Mouse (Mus musculus) C2C12 (cell line): ENCODE measurements around the gene Tmem236. TPM values are rescaled to one million over a fixed set of nuclear protein-coding genes. Genes with fewer than 3 reads are reported as not detected.

Experiments
- H3K27me3 ChIP-seq: one replicate; pipeline ENCODE4 v1.6.1; 2011; ENCODE audit not compliant: control insufficient read depth, insufficient read depth, insufficient read length
- H3K36me3 ChIP-seq: one replicate; pipeline ENCODE4 v1.6.1; 2011; ENCODE audit not compliant: control insufficient read depth, insufficient read depth
- H3K4me3 ChIP-seq: one replicate; pipeline ENCODE4 v1.5.1; 2011; ENCODE audit warnings: mild to moderate bottlenecking, control low read depth; ENCODE audit not compliant: poor library complexity, insufficient read depth, severe bottlenecking
- H3K79me2 ChIP-seq: one replicate; pipeline ENCODE4 v1.6.1; 2011; ENCODE audit not compliant: control insufficient read depth, insufficient read depth
- H3K79me3 ChIP-seq: one replicate; pipeline ENCODE4 v1.6.1; 2011; ENCODE audit warnings: low read depth, control low read depth
- H3ac ChIP-seq: one replicate; pipeline ENCODE3; 2011; ENCODE audit warnings: low read depth; ENCODE audit not compliant: control insufficient read depth, insufficient read length
- CEBPB ChIP-seq: IDR thresholded peaks from one replicate; pipeline ENCODE4 v1.6.1; 2011; ENCODE audit warnings: low read depth, mild to moderate bottlenecking, control low read depth, moderate library complexity
- CTCF ChIP-seq: IDR thresholded peaks from one replicate; pipeline ENCODE4 v1.5.1; 2011; ENCODE audit not compliant: control insufficient read depth, insufficient read depth, insufficient read length
- FOSL1 ChIP-seq: IDR thresholded peaks from one replicate; pipeline ENCODE4 v1.8.0; 2011; ENCODE audit warnings: mild to moderate bottlenecking, low read length; ENCODE audit not compliant: poor library complexity, insufficient read depth, severe bottlenecking
- MAX ChIP-seq: IDR thresholded peaks from one replicate; pipeline ENCODE4 v1.6.1; 2011; ENCODE audit warnings: mild to moderate bottlenecking, control low read depth
- MYOD1 ChIP-seq: IDR thresholded peaks from one replicate; pipeline ENCODE4 v1.6.1; 2011; ENCODE audit warnings: low read depth; ENCODE audit not compliant: control insufficient read depth, insufficient read length
- MYOG ChIP-seq: IDR thresholded peaks from one replicate; pipeline ENCODE4 v1.6.1; 2011; ENCODE audit not compliant: control insufficient read depth, insufficient read length; ENCODE audit errors: extremely low read depth
- USF1 ChIP-seq: IDR thresholded peaks from one replicate; pipeline ENCODE4 v1.6.1; 2011; ENCODE audit warnings: low read depth, mild to moderate bottlenecking, control low read depth, moderate library complexity
- long read RNA-seq, 2 experiments: library from polyadenylated mRNA; unstranded; transcript quantifications; one replicate each; pipeline ENCODE4 v2.0.0; 2019 to 2020
- polyA plus RNA-seq: library from polyadenylated mRNA; unstranded; fragments of >200 nt; fragmentation: generic; extraction: Trizol; gene quantifications from one replicate; pipeline ENCODE4 v1.2.1, GENCODE M21; 2012; ENCODE audit warnings: missing spikeins

The Tmem236 gene
- polyA plus RNA-seq, result 0.01 TPM
- long read RNA-seq, experiment 1, result 0 reads
- long read RNA-seq, experiment 2, result 0 reads

DNA sequence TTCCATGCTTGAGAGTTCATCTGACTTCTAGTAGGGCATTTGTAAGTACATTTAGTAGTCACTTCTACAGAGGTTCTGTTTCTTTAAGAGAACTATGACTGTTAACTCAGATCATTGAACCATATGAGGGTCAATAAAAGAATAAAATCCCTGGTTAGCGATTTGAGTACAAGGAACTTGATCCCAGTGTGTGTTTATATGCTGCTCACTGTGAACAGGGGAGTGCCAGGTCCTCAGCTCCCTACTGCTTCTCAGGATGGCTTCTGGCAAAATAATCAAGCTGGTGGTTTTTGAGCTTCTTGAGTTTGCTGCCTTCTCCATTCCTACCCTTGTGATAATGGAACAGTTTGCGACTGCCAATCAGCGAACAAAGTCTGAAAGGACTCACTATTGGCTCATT lies at the start of gene Tmem236:
Gene Tmem236 (plus strand): TSS at position 190 of the 400 bp plus-strand sequence.
- no peak for TF ChIP-seq MAX
- no peak for TF ChIP-seq MYOG
- no peak for TF ChIP-seq USF1
- no peak for TF ChIP-seq MYOD1
- TF ChIP-seq CEBPB, result no peak
- no peak for TF ChIP-seq CTCF
- no peak for TF ChIP-seq FOSL1
- Histone ChIP-seq H3ac (no peak within 1 kb of the TSS), H3K79me2 (no peaks in the 10 kb centered on the region), H3K79me3 (no peaks in the 10 kb centered on the region), H3K4me3 (no peak within 1 kb of the TSS), H3K36me3 (no peaks in the 10 kb centered on the region), H3K27me3 (no peaks in the 10 kb centered on the region)

DNA sequence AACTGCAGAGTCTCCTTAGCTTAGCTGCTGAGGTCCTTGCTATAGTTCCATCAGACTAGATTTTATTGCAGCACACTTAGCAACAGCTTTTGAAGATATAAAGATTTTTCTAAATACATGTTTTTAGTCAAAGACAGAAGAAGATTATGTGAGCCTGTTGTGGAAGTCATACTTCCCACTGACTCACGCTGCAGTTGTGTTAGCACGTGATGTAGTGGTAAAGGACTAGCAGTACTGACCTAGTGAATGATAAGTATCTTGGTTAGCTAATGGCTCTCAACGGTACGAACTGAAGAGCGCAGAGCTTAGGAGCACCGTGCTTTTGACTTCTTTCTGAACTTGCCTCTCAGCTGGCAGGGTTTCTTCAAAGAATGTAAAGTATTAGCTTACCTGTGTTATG lies 47.9 kb upstream of the Tmem236 start:
- H3K79me2 ChIP-seq, result no peaks in the 10 kb centered on the region
- TF ChIP-seq CEBPB (no peak), MYOD1 (no peak), FOSL1 (no peak), MAX (no peak), MYOG (no peak), CTCF (no peak), USF1 (no peak)
- H3K4me3 ChIP-seq, result no peak overlapping the region
- H3K79me3 ChIP-seq, result no peaks in the 10 kb centered on the region
- H3K27me3 ChIP-seq, result no peaks in the 10 kb centered on the region
- no peak overlapping the region for H3ac ChIP-seq
- peaks cover 43% of the 10 kb centered on the region for H3K36me3 ChIP-seq

DNA sequence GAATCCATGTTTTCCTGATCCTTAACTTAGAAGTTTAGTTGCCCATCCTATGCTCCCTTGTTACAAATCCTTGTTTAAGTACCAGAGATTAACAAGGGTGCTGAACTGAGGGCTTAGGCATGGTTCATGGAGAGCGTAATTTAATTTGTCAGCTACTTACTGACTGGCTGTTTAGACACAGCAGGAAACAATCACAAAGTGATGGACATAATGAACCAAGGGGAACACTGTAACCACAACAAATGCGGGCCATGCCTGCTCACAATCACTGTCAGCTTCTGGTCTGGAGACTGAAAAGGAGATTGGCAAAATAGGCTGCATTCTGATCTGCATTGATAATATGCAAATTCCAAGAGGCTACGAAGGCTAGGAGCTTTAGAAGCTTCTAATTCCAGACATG lies 46.7 kb upstream of the Tmem236 start:
- TF ChIP-seq USF1 (no peak), CTCF (no peak), MYOD1 (no peak), FOSL1 (no peak), MYOG (no peak), CEBPB (no peak), MAX (no peak)
- Histone ChIP-seq H3ac (no peak overlapping the region), H3K79me3 (no peaks in the 10 kb centered on the region), H3K4me3 (no peak overlapping the region), H3K27me3 (no peaks in the 10 kb centered on the region), H3K79me2 (no peaks in the 10 kb centered on the region), H3K36me3 (peaks cover 54% of the 10 kb centered on the region)

DNA sequence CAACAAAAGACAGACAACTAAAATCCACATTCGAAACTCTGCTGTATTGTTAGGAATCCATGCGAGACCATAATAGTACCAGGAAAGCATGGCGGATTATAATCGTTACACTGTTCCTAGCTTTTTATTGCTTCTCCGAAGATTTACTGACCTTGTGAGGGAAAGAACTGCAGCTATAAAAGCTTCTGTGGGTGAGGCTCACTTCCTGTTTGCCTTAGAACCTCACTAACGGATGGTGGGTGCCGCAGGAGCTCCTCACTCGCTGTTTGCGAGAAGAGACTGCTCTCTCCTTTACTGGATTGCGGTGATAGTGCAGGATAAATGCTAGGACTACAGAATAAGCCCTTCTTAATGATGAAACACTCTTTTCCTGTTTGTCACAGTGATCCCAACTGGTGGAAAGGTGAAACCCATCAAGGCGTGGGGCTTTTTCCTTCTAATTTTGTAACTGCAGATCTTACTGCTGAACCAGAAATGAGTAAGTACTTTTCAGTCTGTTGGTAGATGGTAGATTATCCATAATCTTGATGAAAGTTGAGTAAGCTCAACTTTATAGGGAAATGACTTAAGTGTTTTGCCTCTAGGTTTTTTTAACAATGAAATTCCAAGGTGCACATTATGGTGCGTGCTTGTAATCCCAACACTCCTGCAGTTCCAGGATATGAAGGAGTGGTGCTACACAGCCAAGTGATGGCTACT lies 43.5 kb upstream of the Tmem236 start:
- Histone ChIP-seq H3K79me3 (no peaks in the 10 kb centered on the region), H3K79me2 (no peaks in the 10 kb centered on the region), H3K4me3 (no peak overlapping the region), H3K27me3 (no peaks in the 10 kb centered on the region), H3K36me3 (peaks cover 80% of the 10 kb centered on the region), H3ac (no peak overlapping the region)
- TF ChIP-seq MYOG (no peak), CTCF (no peak)

DNA sequence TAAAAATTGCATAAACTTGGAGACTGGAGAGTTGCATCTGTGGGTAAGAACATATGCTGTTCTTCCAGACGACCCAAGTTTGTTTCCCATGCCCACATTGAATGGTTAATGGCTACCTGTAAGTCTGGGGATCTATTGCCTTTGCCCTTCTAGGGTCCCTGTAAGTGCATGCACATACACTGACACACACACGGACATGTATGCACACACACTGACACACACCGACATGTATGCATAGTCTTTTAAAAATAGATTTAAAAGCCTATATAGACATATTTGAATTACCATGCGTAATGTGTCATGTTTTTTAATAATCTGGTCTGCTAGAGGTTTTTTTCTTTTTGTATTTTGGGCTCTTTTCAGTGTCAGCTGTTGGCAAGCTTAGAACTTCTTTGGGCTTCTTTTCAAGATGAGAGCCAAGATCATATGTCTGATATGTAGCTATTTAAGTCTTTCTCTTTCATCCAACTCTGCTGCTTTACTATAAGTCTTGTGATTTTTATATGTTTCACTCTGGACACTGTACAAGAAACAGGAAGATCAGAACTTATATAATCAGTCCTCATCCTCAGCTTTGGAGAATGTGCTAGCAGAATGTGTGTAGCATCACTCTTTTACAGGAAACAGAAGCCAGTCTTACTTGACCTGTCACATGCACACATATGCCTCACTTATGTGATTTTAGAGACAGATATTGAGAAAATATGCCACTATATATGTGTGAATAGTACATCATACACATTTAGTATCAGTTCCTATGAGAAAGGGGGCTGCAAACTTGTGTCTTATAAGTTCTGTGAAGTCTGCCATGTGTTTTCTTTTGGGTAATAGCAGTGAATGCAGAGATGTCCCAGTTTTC lies 41.6 kb upstream of the Tmem236 start:
- H3K79me3 ChIP-seq, result no peaks in the 10 kb centered on the region
- no peak for TF ChIP-seq USF1
- H3K36me3 ChIP-seq, result peaks cover 70% of the 10 kb centered on the region
- H3K79me2 ChIP-seq, result no peaks in the 10 kb centered on the region
- H3K27me3 ChIP-seq, result no peaks in the 10 kb centered on the region
- no peak overlapping the region for H3K4me3 ChIP-seq
- no peak overlapping the region for H3ac ChIP-seq

DNA sequence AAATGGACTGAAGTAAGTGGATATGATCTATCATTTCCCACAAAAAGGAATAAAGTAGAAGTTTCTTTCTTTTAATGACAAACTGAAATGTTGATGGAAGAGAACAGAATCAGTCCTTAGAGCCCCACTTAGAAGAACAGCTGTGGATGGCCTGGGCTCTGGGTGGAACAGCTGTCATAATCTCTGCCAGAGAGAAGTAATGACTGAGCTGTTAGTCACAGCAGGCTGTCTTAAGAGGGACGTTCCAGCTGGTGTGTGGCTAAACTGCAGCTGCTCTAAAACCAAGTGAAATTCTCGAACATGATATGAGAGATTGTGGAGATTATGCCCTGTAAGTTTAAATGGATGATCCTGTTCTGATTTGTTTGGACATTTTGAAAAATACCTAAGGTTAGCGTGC lies 37.4 kb upstream of the Tmem236 start:
- Histone ChIP-seq H3K36me3 (peaks cover 73% of the 10 kb centered on the region), H3K4me3 (no peak overlapping the region), H3K79me2 (no peaks in the 10 kb centered on the region), H3K27me3 (no peaks in the 10 kb centered on the region), H3ac (no peak overlapping the region), H3K79me3 (no peaks in the 10 kb centered on the region)
- TF ChIP-seq MYOG, result no peak
- TF ChIP-seq USF1, result no peak
- no peak for TF ChIP-seq MAX
- TF ChIP-seq CEBPB, result no peak
- TF ChIP-seq MYOD1, result peak; percentile 100
- no peak for TF ChIP-seq CTCF
- TF ChIP-seq FOSL1, result peak; percentile 66
